Mouse (Mus musculus): ENCODE data around the gene Draxin. TPM values are rescaled to one million over a fixed set of nuclear protein-coding genes. Genes with fewer than 3 reads are reported as not detected.

Gene Draxin
- polyA plus RNA-seq, 1 experiment, result 1.9 TPM

GRCm38 (mm10) chr4:148107621-148108291 lies 22.7 kb downstream of the Draxin start:
- Histone ChIP-seq H3K4me1 (ENCODE audit: control insufficient read depth, insufficient read depth, insufficient read length) (no peaks in the 10 kb centered on the region), H3K36me3 (ENCODE audit: control insufficient read depth, insufficient read depth, low read length) (no peaks in the 10 kb centered on the region), H3K27ac (ENCODE audit: insufficient read depth, low read length) (no peak overlapping the region), H3K27me3 (ENCODE audit: control insufficient read depth, insufficient read depth, low read length) (no peaks in the 10 kb centered on the region), H3K4me3 (ENCODE audit: extremely low read depth, insufficient read depth, insufficient read length) (no peak overlapping the region)
- no peak for DNase-seq (ENCODE audit: low read depth in 1 of 2, low spot score in 2 of 2)
- WGBS, result 77% methylated on average over 22 of the region's 22 CpGs
- TF ChIP-seq CTCF (IDR thresholded peaks at IDR 0.05; ENCODE audit: extremely low read depth, insufficient read depth, insufficient read length, insufficient replicate concordance) (no peak), POLR2A (IDR thresholded peaks at IDR 0.05; ENCODE audit: low read depth, low read length) (no peak)

DNA sequence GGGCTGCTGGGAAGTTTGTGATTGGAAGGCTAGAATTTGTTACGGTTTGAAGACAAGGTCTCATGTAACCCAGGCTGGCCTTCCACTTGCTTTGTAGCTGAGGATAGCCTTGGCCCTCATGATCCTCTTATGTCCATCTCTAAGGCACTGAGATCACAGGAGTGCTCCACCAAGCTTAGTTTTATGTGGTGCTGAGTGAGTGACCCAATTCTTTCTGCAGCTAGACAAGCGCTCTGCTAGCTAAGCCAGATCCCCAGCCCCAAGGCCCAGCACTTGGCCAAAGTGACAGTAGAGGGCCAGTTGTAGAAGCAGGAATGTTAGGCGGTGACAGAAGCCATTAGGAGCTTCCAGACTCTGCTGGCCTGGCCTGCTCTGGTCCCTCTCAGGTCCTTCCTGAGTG lies 26.4 kb downstream of the Draxin start:
- 96% methylated on average over 3 of the region's 3 CpGs for WGBS
- H3K4me1 ChIP-seq (ENCODE audit: control insufficient read depth, insufficient read depth, insufficient read length), result no peaks in the 10 kb centered on the region
- DNase-seq (ENCODE audit: low read depth in 1 of 2, low spot score in 2 of 2), result no peak
- H3K27me3 ChIP-seq (ENCODE audit: control insufficient read depth, insufficient read depth, low read length), result no peaks in the 10 kb centered on the region
- H3K36me3 ChIP-seq (ENCODE audit: control insufficient read depth, insufficient read depth, low read length), result no peaks in the 10 kb centered on the region
- no peak overlapping the region for H3K4me3 ChIP-seq (ENCODE audit: extremely low read depth, insufficient read depth, insufficient read length)
- TF ChIP-seq POLR2A (IDR thresholded peaks at IDR 0.05; ENCODE audit: low read depth, low read length), result no peak
- TF ChIP-seq CTCF (IDR thresholded peaks at IDR 0.05; ENCODE audit: extremely low read depth, insufficient read depth, insufficient read length, insufficient replicate concordance), result no peak
- H3K27ac ChIP-seq (ENCODE audit: insufficient read depth, low read length), result no peak overlapping the region

- DNase-seq (ENCODE audit: low read depth in 1 of 2, low spot score in 2 of 2), result peak in 1 of 2 experiments; percentile 33
- Histone ChIP-seq H3K4me3 (ENCODE audit: extremely low read depth, insufficient read depth, insufficient read length) (peak overlapping the region; percentile 15; the same call in 1 of the 2 replicates), H3K36me3 (ENCODE audit: control insufficient read depth, insufficient read depth, low read length) (no peaks in the 10 kb centered on the region), H3K27me3 (ENCODE audit: control insufficient read depth, insufficient read depth, low read length) (no peaks in the 10 kb centered on the region), H3K4me1 (ENCODE audit: control insufficient read depth, insufficient read depth, insufficient read length) (no peaks in the 10 kb centered on the region), H3K27ac (ENCODE audit: insufficient read depth, low read length) (no peak overlapping the region)
- no peak for TF ChIP-seq CTCF (IDR thresholded peaks at IDR 0.05; ENCODE audit: extremely low read depth, insufficient read depth, insufficient read length, insufficient replicate concordance)
- no peak for TF ChIP-seq POLR2A (IDR thresholded peaks at IDR 0.05; ENCODE audit: low read depth, low read length)
- WGBS, result 16% methylated on average over 29 of the region's 29 CpGs
These were observed 28.5 kb downstream of the Draxin start for GRCm38 (mm10) chr4:148101801-148102527.

GRCm38 (mm10) chr4:148098666-148099065 lies 31.8 kb downstream of the Draxin start:
- H3K27ac ChIP-seq (ENCODE audit: insufficient read depth, low read length), result no peak overlapping the region
- H3K4me3 ChIP-seq (ENCODE audit: extremely low read depth, insufficient read depth, insufficient read length), result no peak overlapping the region
- H3K36me3 ChIP-seq (ENCODE audit: control insufficient read depth, insufficient read depth, low read length), result no peaks in the 10 kb centered on the region
- TF ChIP-seq CTCF (IDR thresholded peaks at IDR 0.05; ENCODE audit: extremely low read depth, insufficient read depth, insufficient read length, insufficient replicate concordance) (no peak), POLR2A (IDR thresholded peaks at IDR 0.05; ENCODE audit: low read depth, low read length) (no peak)
- H3K4me1 ChIP-seq (ENCODE audit: control insufficient read depth, insufficient read depth, insufficient read length), result no peaks in the 10 kb centered on the region
- WGBS, result 71% methylated on average over 3 of the region's 3 CpGs
- DNase-seq (ENCODE audit: low read depth in 1 of 2, low spot score in 2 of 2), result no peak
- no peaks in the 10 kb centered on the region for H3K27me3 ChIP-seq (ENCODE audit: control insufficient read depth, insufficient read depth, low read length)

DNA sequence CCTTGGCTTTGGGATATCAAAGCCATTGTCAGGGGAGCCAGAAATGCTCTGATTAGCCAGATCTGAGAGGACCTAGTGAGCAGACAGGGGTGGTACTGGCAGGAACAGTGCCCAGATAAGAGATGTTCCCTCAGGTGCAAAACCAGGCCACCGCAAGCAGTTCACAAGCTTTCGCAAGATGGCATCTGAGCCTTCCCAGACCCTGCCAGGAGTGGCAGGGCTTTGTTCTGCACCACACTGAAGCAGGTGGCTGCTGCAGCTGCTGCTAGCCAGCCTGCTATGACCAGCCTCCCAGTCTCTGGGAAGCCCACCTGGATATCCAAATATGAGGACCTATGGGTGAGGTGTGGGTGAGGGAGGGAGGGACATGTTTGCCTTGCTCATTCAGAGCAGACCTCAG lies 32.6 kb downstream of the Draxin start:
- Histone ChIP-seq H3K27ac (ENCODE audit: insufficient read depth, low read length) (no peak overlapping the region), H3K4me1 (ENCODE audit: control insufficient read depth, insufficient read depth, insufficient read length) (no peaks in the 10 kb centered on the region), H3K4me3 (ENCODE audit: extremely low read depth, insufficient read depth, insufficient read length) (no peak overlapping the region), H3K27me3 (ENCODE audit: control insufficient read depth, insufficient read depth, low read length) (no peaks in the 10 kb centered on the region), H3K36me3 (ENCODE audit: control insufficient read depth, insufficient read depth, low read length) (no peaks in the 10 kb centered on the region)
- no peak for DNase-seq (ENCODE audit: low read depth in 1 of 2, low spot score in 2 of 2)
- TF ChIP-seq POLR2A (IDR thresholded peaks at IDR 0.05; ENCODE audit: low read depth, low read length), result no peak
- WGBS, result 79% methylated on average over 2 of the region's 2 CpGs

DNA sequence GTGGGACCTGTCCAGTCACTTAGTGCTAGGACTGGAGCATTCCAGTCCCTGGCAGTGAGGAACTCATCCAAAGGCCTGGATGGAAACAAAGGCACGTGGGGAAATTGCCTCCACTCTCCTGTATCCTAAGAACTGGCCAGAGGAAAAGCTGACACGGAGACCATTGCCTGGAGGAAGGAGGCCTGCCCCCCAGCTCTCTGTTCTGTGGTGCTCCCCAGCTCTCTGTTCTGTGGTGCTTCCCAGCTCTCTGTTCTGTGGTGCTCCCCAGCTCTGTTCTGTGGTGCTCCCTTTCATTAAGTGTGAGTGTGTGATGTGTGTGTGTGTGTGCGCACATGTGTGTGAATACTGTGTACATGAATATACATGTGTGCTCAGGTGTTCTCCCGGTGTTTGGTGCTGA lies 35.4 kb downstream of the Draxin start:
- TF ChIP-seq CTCF (IDR thresholded peaks at IDR 0.05; ENCODE audit: extremely low read depth, insufficient read depth, insufficient read length, insufficient replicate concordance) (no peak), POLR2A (IDR thresholded peaks at IDR 0.05; ENCODE audit: low read depth, low read length) (no peak)
- Histone ChIP-seq H3K27me3 (ENCODE audit: control insufficient read depth, insufficient read depth, low read length) (no peaks in the 10 kb centered on the region), H3K27ac (ENCODE audit: insufficient read depth, low read length) (no peak overlapping the region), H3K4me1 (ENCODE audit: control insufficient read depth, insufficient read depth, insufficient read length) (no peaks in the 10 kb centered on the region), H3K4me3 (ENCODE audit: extremely low read depth, insufficient read depth, insufficient read length) (no peak overlapping the region), H3K36me3 (ENCODE audit: control insufficient read depth, insufficient read depth, low read length) (no peaks in the 10 kb centered on the region)
- 86% methylated on average over 4 of the region's 4 CpGs for WGBS
- DNase-seq (ENCODE audit: low read depth in 1 of 2, low spot score in 2 of 2), result no peak

DNA sequence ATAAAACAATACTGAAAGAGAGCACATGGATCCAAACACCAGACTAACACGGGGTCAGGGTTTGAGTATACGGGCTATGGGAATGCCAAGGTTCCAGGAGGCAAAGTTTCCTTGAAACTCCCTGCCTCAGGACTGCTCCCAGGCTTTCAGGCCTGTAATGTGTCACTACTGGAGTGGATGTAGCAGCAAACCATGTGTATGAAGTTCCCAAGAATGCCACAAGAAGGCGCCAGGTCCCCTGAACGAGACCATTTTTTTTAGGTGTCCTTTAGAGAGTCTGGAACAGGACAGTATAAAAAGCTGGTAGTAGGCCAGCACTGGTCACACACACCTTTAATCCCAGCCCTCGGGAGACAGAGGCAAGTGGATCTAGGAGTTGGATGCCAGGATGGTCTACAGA lies 36.3 kb downstream of the Draxin start:
- H3K27ac ChIP-seq (ENCODE audit: insufficient read depth, low read length), result no peak overlapping the region
- no peak for TF ChIP-seq CTCF (IDR thresholded peaks at IDR 0.05; ENCODE audit: extremely low read depth, insufficient read depth, insufficient read length, insufficient replicate concordance)
- 88% methylated on average over 5 of the region's 5 CpGs for WGBS
- H3K27me3 ChIP-seq (ENCODE audit: control insufficient read depth, insufficient read depth, low read length), result no peaks in the 10 kb centered on the region
- H3K4me1 ChIP-seq (ENCODE audit: control insufficient read depth, insufficient read depth, insufficient read length), result no peaks in the 10 kb centered on the region
- H3K4me3 ChIP-seq (ENCODE audit: extremely low read depth, insufficient read depth, insufficient read length), result no peak overlapping the region
- H3K36me3 ChIP-seq (ENCODE audit: control insufficient read depth, insufficient read depth, low read length), result no peaks in the 10 kb centered on the region
- no peak for DNase-seq (ENCODE audit: low read depth in 1 of 2, low spot score in 2 of 2)
